Mouse (Mus musculus): Measurements from ENCODE around the gene Pum3.
"Not testable (repeated sequence)": the region's sequence is repeated elsewhere in the genome, so short reads cannot be mapped to it uniquely, and the experiment has no call there.

Gene Pum3

GRCm38 (mm10) chr19:27391344-27391743, 38.3 kb downstream of the Pum3 start:
- DNase-seq: no peak

- not testable (repeated sequence) for DNase-seq
Observed at GRCm38 (mm10) chr19:27389566-27389965, 40.1 kb downstream of the Pum3 start.

- DNase-seq: no peak
Observed at GRCm38 (mm10) chr19:27385304-27385703, 44.3 kb downstream of the Pum3 start.

GRCm38 (mm10) chr19:27383266-27383665, 46.4 kb downstream of the Pum3 start:
- DNase-seq: no peak

- no peak for DNase-seq
Observed at GRCm38 (mm10) chr19:27382131-27382530, 47.5 kb downstream of the Pum3 start.

GRCm38 (mm10) chr19:27379712-27380401, 49.8 kb downstream of the Pum3 start:
- no peak for DNase-seq

- DNase-seq: no peak
Observed at GRCm38 (mm10) chr19:27370784-27371183, 58.8 kb downstream of the Pum3 start.

- no peak for DNase-seq
Observed at GRCm38 (mm10) chr19:27370174-27370573, 59.5 kb downstream of the Pum3 start.

- no peak for DNase-seq
Observed at GRCm38 (mm10) chr19:27369461-27370135, 60.0 kb downstream of the Pum3 start.

GRCm38 (mm10) chr19:27366113-27366746, 63.4 kb downstream of the Pum3 start:
- no peak for DNase-seq

- no peak for DNase-seq
Observed at GRCm38 (mm10) chr19:27364521-27364931, 65.1 kb downstream of the Pum3 start.

GRCm38 (mm10) chr19:27363891-27364290, 65.7 kb downstream of the Pum3 start:
- DNase-seq: no peak

GRCm38 (mm10) chr19:27360381-27360780, 69.2 kb downstream of the Pum3 start:
- DNase-seq: no peak

GRCm38 (mm10) chr19:27351700-27352099, 77.9 kb downstream of the Pum3 start:
- no peak for DNase-seq

GRCm38 (mm10) chr19:27346501-27346900, 83.1 kb downstream of the Pum3 start:
- DNase-seq: no peak
